Mouse (Mus musculus) kidney, adult 2 months (tissue): ENCODE data around the gene Slc22a18. TPM values are rescaled to one million over a fixed set of nuclear protein-coding genes. Genes with fewer than 3 reads are reported as not detected.
A peak's percentile ranks its signal among the peaks of the same experiment; 100 is the strongest.
"Not testable (repeated sequence)": the region's sequence is repeated elsewhere in the genome, so short reads cannot be mapped to it uniquely, and the experiment has no call there.

Experiments used
- DNase-seq: peaks from one replicate; pipeline ENCODE4 v3.0.0; 2021
- H3K27ac ChIP-seq: fragments of 200-500 bp; 2 replicates; pipeline ENCODE4 v1.5.1; 2012; ENCODE audit warnings: low read depth, low read length, control low read depth, inconsistent platforms; ENCODE audit not compliant: insufficient read depth
- H3K27me3 ChIP-seq: fragments of 200-500 bp; replicated peaks from 2 replicates; pipeline ENCODE4 v1.6.1; 2012; ENCODE audit warnings: mild to moderate bottlenecking, moderate library complexity, low read length, inconsistent platforms; ENCODE audit not compliant: control insufficient read depth, insufficient read depth
- H3K36me3 ChIP-seq: fragments of 200-500 bp; 2 replicates; pipeline ENCODE4 v1.6.1; 2012; ENCODE audit warnings: mild to moderate bottlenecking, moderate library complexity, low read length, inconsistent platforms; ENCODE audit not compliant: control insufficient read depth, insufficient read depth
- H3K4me1 ChIP-seq: fragments of 200-500 bp; 2 replicates; pipeline ENCODE4 v1.6.1; 2011; ENCODE audit warnings: low read length; ENCODE audit not compliant: control insufficient read depth, insufficient read depth
- H3K4me3 ChIP-seq: fragments of 200-500 bp; 2 replicates; pipeline ENCODE4 v1.5.1; 2011; ENCODE audit warnings: mild to moderate bottlenecking, low read depth, low read length, control low read depth; ENCODE audit not compliant: insufficient read depth
- CTCF ChIP-seq: fragments of 200-500 bp; conservative IDR thresholded peaks from 2 replicates; pipeline ENCODE4 v1.5.1; 2011; ENCODE audit warnings: low read depth, mild to moderate bottlenecking, control low read depth, low read length, moderate library complexity, mixed read lengths; ENCODE audit not compliant: insufficient read depth, insufficient read length
- POLR2A ChIP-seq: fragments of 200-500 bp; IDR thresholded peaks from one replicate; pipeline ENCODE4 v1.6.1; 2011; ENCODE audit warnings: low read depth, low read length, control low read depth
- WGBS: fragments of 180-500 bp; shearing (Covaris S2); methylation state at CpG from one replicate; pipeline ENCODE4 v1.1.7; 2018; 5-methylcytosine and 5-hydroxymethylcytosine counted together
- polyA plus RNA-seq: library from polyadenylated mRNA; depleted of rRNA; stranded (reverse); fragments of >200 nt; gene quantifications from 2 replicates; pipeline ENCODE4 v1.2.3, GENCODE M21; 2012

The Slc22a18 gene
- polyA plus RNA-seq, 1 experiment, result 1,125 TPM

- 81% methylated on average over 10 of the region's 10 CpGs for WGBS
- H3K4me1 ChIP-seq, result 0 out of 2 replicates have a peak, but pooled peaks cover 6% of the 10 kb centered on the region
- H3K27ac ChIP-seq, result no peak overlapping the region
- no peak overlapping the region for H3K4me3 ChIP-seq
- no peak for DNase-seq
- TF ChIP-seq POLR2A (no peak), CTCF (no peak)
- H3K36me3 ChIP-seq, result no peaks in the 10 kb centered on the region; the same call in 1 of the 2 replicates
- no peaks in the 10 kb centered on the region for H3K27me3 ChIP-seq
Observed at GRCm38 (mm10) chr7:143513763-143514415, 40.4 kb downstream of the Slc22a18 start.

GRCm38 (mm10) chr7:143514416-143514768 lies 40.9 kb downstream of the Slc22a18 start:
- no peak for DNase-seq
- TF ChIP-seq POLR2A (no peak), CTCF (no peak)
- 96% methylated on average over 4 of the region's 4 CpGs for WGBS
- Histone ChIP-seq H3K27ac (no peak overlapping the region), H3K4me3 (no peak overlapping the region), H3K4me1 (0 out of 2 replicates have a peak, but pooled peaks cover 6% of the 10 kb centered on the region), H3K27me3 (no peaks in the 10 kb centered on the region), H3K36me3 (no peaks in the 10 kb centered on the region; the same call in 1 of the 2 replicates)

- peaks cover 2% of the 10 kb centered on the region for H3K36me3 ChIP-seq
- 42% methylated on average over 4 of the region's 4 CpGs for WGBS
Observed at GRCm38 (mm10) chr7:143519333-143519732, 45.8 kb downstream of the Slc22a18 start.

GRCm38 (mm10) chr7:143532410-143532809 lies 58.9 kb downstream of the Slc22a18 start:
- no peaks in the 10 kb centered on the region for H3K27me3 ChIP-seq
- no peak overlapping the region for H3K27ac ChIP-seq
- TF ChIP-seq POLR2A, result no peak
- H3K36me3 ChIP-seq, result peaks cover 19% of the 10 kb centered on the region
- no peak overlapping the region for H3K4me3 ChIP-seq
- 94% methylated on average over 1 of the region's 1 CpGs for WGBS
- peaks cover 5% of the 10 kb centered on the region; the same call in 1 of the 2 replicates for H3K4me1 ChIP-seq
- DNase-seq, result no peak

More at GRCm38 (mm10) chr7:143519333-143519732, 45.8 kb downstream of the Slc22a18 start:
- H3K4me3 ChIP-seq, result no peak overlapping the region
- peak; percentile 23 for DNase-seq
- no peak overlapping the region for H3K27ac ChIP-seq
- H3K27me3 ChIP-seq, result no peaks in the 10 kb centered on the region; the same call in 1 of the 2 replicates
- TF ChIP-seq POLR2A (no peak), CTCF (no peak)
- H3K4me1 ChIP-seq, result no peaks in the 10 kb centered on the region

- no peak for DNase-seq
- Histone ChIP-seq H3K4me3 (no peak overlapping the region), H3K4me1 (peaks cover 5% of the 10 kb centered on the region; the same call in 1 of the 2 replicates), H3K36me3 (peaks cover 23% of the 10 kb centered on the region), H3K27me3 (no peaks in the 10 kb centered on the region), H3K27ac (no peak overlapping the region)
- TF ChIP-seq CTCF (no peak), POLR2A (no peak)
- WGBS, result 85% methylated on average over 2 of the region's 2 CpGs
Observed at GRCm38 (mm10) chr7:143533284-143533683, 59.7 kb downstream of the Slc22a18 start.

- peaks cover 5% of the 10 kb centered on the region; the same call in 1 of the 2 replicates for H3K4me1 ChIP-seq
- TF ChIP-seq CTCF (no peak), POLR2A (no peak)
- no peak overlapping the region for H3K27ac ChIP-seq
- no peak overlapping the region for H3K4me3 ChIP-seq
- DNase-seq, result no peak
- H3K27me3 ChIP-seq, result no peaks in the 10 kb centered on the region
- peaks cover 18% of the 10 kb centered on the region for H3K36me3 ChIP-seq
- 81% methylated on average over 3 of the region's 3 CpGs for WGBS
Observed at GRCm38 (mm10) chr7:143536251-143536650, 62.7 kb downstream of the Slc22a18 start.

GRCm38 (mm10) chr7:143538229-143538628 lies 64.7 kb downstream of the Slc22a18 start:
- H3K27me3 ChIP-seq, H3K4me1 ChIP-seq, H3K4me3 ChIP-seq, H3K27ac ChIP-seq, DNase-seq: not testable (repeated sequence)
- peaks cover 15% of the 10 kb centered on the region for H3K36me3 ChIP-seq
- WGBS, result 81% methylated on average over 6 of the region's 6 CpGs

GRCm38 (mm10) chr7:143538671-143539070 lies 65.1 kb downstream of the Slc22a18 start:
- WGBS, result 78% methylated on average over 1 of the region's 1 CpGs
- TF ChIP-seq POLR2A, result no peak
- no peak for TF ChIP-seq CTCF
- Histone ChIP-seq H3K36me3 (peaks cover 15% of the 10 kb centered on the region), H3K27ac (no peak overlapping the region), H3K4me3 (no peak overlapping the region), H3K4me1 (peaks cover 9% of the 10 kb centered on the region), H3K27me3 (no peaks in the 10 kb centered on the region)
- DNase-seq, result no peak
